Mouse (Mus musculus): ENCODE data around the gene Ndufc2.

GRCm38 (mm10) chr7:97424621-97425245 is 24.9 kb downstream of the Ndufc2 start:
- TF ChIP-seq POLR2A (IDR thresholded peaks at IDR 0.05; ENCODE audit: control insufficient read depth, low read depth, low read length): no peak
- TF ChIP-seq CTCF (IDR thresholded peaks at IDR 0.05; ENCODE audit: control insufficient read depth, insufficient read depth, insufficient replicate concordance, low read depth, low read length): peak; percentile 92

All from testis, adult 2 months (tissue).